Mouse (Mus musculus) skeletal muscle tissue, postnatal 0 days (tissue): ENCODE measurements around the gene Ghdc. TPM values are rescaled to one million over a fixed set of nuclear protein-coding genes. Genes with fewer than 3 reads are reported as not detected.

Experiments
- polyA plus RNA-seq: library from polyadenylated mRNA; unstranded; fragments of >200 nt; fragmentation: Nextera tagmentation; extraction: Ambion mirVana; gene quantifications from 2 replicates; pipeline ENCODE4 v1.2.1, GENCODE M21; 2015

Ghdc gene
- polyA plus RNA-seq: 5.0 and 5.9 TPM in 2 replicates

DNA sequence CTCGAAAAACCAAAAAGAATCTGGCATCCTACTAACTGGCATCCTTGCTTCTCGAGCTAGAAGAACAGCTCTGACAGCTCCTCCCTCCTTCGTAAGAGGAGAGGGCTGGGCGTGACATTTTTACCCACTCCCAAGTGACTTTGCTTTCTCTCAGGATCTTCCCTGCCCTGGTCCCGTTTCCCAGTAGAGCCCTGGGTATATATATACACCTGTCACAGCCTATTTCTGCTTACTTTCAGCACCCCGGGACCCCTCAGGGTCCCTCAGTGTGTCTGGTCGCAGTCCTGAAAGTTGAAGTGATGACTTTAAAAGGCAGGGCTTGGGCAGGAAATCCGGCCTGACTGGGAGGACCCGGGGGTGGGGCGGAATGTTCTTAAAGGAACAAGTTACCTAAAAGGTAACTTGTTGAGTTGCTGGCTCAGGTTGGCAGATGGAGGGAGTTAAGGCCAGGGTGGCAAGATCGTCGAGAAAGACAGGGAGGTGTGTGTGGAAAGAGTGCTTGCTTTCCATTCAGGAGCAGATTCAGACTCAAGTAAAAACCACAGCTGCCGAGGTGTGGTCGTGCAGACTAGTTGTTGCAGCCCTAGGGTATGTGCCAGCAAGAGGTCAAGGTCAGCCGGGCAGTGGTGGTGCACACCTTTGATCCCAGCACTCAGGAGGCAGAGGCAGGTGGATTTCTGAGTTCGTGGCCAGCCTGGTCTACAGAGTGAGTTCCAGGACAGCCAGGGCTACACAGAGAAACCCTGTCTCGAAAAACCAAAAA, at the start of gene Ghdc:
Gene Ghdc (minus strand): TSS at position 312 of the 763 bp plus-strand sequence.

DNA sequence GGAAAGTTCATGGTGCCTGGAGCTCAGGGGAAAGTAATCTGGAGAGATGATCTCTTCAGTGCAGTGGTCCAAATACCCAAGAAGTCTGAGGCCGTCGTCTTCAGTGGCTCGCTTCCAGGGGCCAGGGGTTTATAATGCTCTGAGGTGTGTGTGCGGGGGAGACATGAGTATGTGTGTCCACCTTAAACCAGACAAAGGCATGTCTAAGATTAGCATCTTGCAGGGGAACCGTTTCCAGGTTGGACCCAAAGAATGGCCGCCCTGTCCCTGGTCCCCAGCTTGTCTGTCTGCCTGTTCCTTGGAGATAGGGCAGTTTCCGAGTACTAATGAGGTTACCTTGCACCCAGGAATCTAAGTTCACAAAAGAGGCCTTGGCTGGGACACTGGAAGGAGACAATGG, 7.9 kb downstream of the Ghdc start, which contains the start of gene Hcrt:
Gene Hcrt (minus strand): TSS at position 101 of the 400 bp plus-strand sequence.

DNA sequence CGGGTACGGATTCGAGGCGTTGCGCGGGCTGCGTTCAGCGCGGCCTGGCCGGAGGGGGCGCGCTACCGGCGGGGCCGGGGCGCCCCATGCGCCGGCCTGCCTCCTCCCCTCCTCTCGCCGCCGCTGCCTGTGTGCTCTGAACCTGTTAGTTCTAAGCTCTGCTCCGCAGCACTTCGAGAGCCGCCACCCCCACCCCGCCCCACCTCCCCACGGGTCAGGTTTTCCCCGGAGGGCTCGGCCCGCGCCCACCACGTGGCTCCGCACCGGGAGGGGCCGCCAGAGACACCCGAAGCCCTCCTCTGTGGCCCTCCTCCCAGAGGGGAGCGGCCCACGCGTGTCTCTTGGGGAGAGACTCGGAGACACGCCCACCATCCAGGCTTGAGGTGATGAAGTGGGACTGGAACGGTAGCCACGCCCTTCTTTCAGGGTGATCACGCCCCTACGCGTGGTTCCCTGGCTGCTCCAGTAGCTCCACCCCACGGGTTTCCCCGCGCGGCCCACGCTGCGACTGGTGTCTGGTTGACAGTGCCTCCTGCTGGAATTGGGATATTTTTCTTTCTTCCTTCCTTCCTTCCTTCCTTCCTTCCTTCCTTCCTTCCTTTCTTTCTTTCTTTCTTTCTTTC, 11.0 kb downstream of the Ghdc start, which contains the start of gene Kcnh4:
Gene Kcnh4 (minus strand): TSS at position 332 of the 623 bp plus-strand sequence.

DNA sequence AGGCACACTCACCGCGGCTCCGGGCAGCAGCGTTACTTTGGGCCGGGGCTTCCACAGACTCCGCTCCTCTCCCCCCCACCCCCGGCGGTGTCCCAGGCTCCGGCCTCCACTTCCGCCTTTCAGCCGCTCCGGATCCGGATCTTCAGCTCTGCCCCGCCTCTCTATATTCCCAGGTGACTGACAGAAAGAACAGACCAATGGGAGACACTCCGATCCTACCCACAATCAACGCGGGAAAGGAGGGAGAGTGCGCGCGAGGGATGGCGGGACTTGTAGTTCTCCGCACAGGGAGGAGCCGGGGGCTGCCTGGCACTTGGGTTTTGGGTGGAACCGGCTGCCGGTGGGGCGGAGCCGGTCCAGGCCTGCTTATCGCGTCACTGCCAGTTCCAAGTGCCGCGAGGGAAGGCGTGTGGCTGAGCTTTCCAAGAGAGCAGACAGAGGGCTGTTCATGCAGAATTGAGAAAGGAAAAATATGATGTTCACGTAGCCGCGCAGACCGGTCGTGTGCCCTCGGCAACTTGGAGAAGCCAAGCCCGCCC, 32.6 kb downstream of the Ghdc start, which contains the start of gene Rab5c:
Gene Rab5c (minus strand): TSS at position 150 of the 539 bp plus-strand sequence.

Other genes starting within 250 kb of the Ghdc start
- gene Acly, start 243.0 kb downstream of the Ghdc start, polyA plus RNA-seq: 19.8 and 22.8 TPM in 2 replicates
- gene Ttc25, start 225.3 kb downstream of the Ghdc start, polyA plus RNA-seq: 0.37 TPM in 2 replicates
- 39.3 and 40.3 TPM in 2 replicates for gene Cnp, start 196.1 kb downstream of the Ghdc start, polyA plus RNA-seq
- 53.4 and 53.7 TPM in 2 replicates for gene Nkiras2, start 151.7 kb downstream of the Ghdc start, polyA plus RNA-seq
- 161 and 168 TPM in 2 replicates for gene Dnajc7, start 150.8 kb downstream of the Ghdc start, polyA plus RNA-seq
- gene Zfp385c, start 78.5 kb downstream of the Ghdc start, polyA plus RNA-seq: 1.5 and 1.7 TPM in 2 replicates
- 2.6 and 3.5 TPM in 2 replicates for gene Dhx58, start 66.7 kb downstream of the Ghdc start, polyA plus RNA-seq
- 17.1 and 18.1 TPM in 2 replicates for gene Kat2a, start 58.5 kb downstream of the Ghdc start, polyA plus RNA-seq
- gene Hspb9, start 57.1 kb downstream of the Ghdc start, polyA plus RNA-seq: 0.26 TPM in 1 of 2 replicates, not detected in the other
- 11.6 and 13.6 TPM in 2 replicates for gene Rab5c, start 32.7 kb downstream of the Ghdc start, polyA plus RNA-seq
- 0.04 TPM in 1 of 2 replicates, not detected in the other for gene Kcnh4, start 11.0 kb downstream of the Ghdc start, polyA plus RNA-seq
- gene Hcrt, start 8.0 kb downstream of the Ghdc start, polyA plus RNA-seq: 0.36 TPM in 1 of 2 replicates, not detected in the other
- gene Stat5b, start 79.8 kb upstream of the Ghdc start, polyA plus RNA-seq: 36.5 and 40.3 TPM in 2 replicates
- gene Stat5a, start 88.4 kb upstream of the Ghdc start, polyA plus RNA-seq: 25.2 and 26.7 TPM in 2 replicates
- gene Stat3, start 168.6 kb upstream of the Ghdc start, polyA plus RNA-seq: 62.7 and 67.5 TPM in 2 replicates
- gene Cavin1, start 199.9 kb upstream of the Ghdc start, polyA plus RNA-seq: 419 and 508 TPM in 2 replicates
- gene Atp6v0a1, start 238.5 kb upstream of the Ghdc start, polyA plus RNA-seq: 36.1 and 37.8 TPM in 2 replicates